Mouse (Mus musculus): ENCODE data around the gene Cdip1.

DNA sequence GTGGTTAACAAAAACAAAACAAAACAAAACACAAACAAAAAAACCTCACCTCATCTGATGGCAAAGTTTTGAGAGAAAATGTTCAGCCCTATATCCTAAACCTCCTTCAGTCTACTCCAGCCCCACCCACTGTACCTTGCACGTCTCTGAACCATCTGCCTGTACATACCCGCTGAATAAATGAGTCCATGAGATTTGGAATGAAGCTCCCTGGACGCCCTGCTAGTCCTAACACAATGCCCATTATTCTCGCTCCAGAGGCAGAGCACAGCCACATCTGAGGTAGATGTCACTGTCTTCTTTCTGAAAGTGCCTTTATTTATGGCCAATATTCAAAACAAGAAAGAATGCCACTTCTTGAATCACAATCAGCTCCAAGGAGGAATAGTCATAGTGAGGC is 4.4 kb downstream of the Cdip1 start:
- TF ChIP-seq CTCF (conservative IDR thresholded peaks at IDR 0.05; ENCODE audit: low read length) (no peak), POU5F1 (IDR thresholded peaks at IDR 0.05; ENCODE audit: borderline replicate concordance, low read length) (no peak)

Measured in E14TG2a.4 (cell line).